ENCODE assay signal across 8 mouse cellular contexts in genomic region chr13:109212788-109213473, GRCm38 (mm10).
DNase-seq lines count a peak whose midpoint lies in the region; ATAC-seq and TF ChIP-seq lines count a peak whose summit lies in the region.

No protein-coding gene starts in this region.

- no peaks in the 10 kb centered on the region for H3K36me3 ChIP-seq in heart, postnatal 0 days (replicated peaks; ENCODE audit: control insufficient read depth, insufficient read depth, low read length)
- no peaks in the 10 kb centered on the region for H3K36me3 ChIP-seq in lung, postnatal 0 days (ENCODE audit: insufficient read depth, low read length)

- peak; percentile 78 for TF ChIP-seq CTCF in layer of hippocampus, adult 2 months (conservative IDR thresholded peaks at IDR 0.05)
- 0 out of 2 replicates have a peak, but pooled peaks have one; percentile 9 for TF ChIP-seq CTCF in brain, embryonic 14.5 days (IDR thresholded peaks at IDR 0.05; ENCODE audit: borderline replicate concordance, extremely low read depth, insufficient read depth, insufficient read length)
- TF ChIP-seq CTCF in heart, postnatal 0 days (IDR thresholded peaks at IDR 0.05; ENCODE audit: low read depth): peak; percentile 63
- peak; percentile 65 for TF ChIP-seq CTCF in lung, postnatal 0 days (IDR thresholded peaks at IDR 0.05)

- no peak for TF ChIP-seq POLR2A in brain, embryonic 14.5 days (IDR thresholded peaks at IDR 0.05; ENCODE audit: borderline replicate concordance, extremely low read depth, insufficient read depth, insufficient read length, poor library complexity, severe bottlenecking)

- H3K4me2 ChIP-seq in heart, postnatal 0 days (ENCODE audit: low read depth, low read length): peak overlapping the region; percentile 61
- H3K4me2 ChIP-seq in lung, postnatal 0 days (replicated peaks; ENCODE audit: low read depth, low read length): peak overlapping the region; percentile 56

- no peak overlapping the region for H3K9ac ChIP-seq in heart, postnatal 0 days (replicated peaks; ENCODE audit: low read depth, low read length)
- H3K9ac ChIP-seq in lung, postnatal 0 days (replicated peaks; ENCODE audit: low read depth): no peak overlapping the region

- H3K27ac ChIP-seq in layer of hippocampus, adult 2 months: no peak overlapping the region
- no peak overlapping the region for H3K27ac ChIP-seq in heart, postnatal 0 days (ENCODE audit: low read depth)
- no peak overlapping the region for H3K27ac ChIP-seq in lung, postnatal 0 days (ENCODE audit: low read length)

- peak in 1 of 2 experiments; percentile 44 for DNase-seq in layer of hippocampus, adult 2 months (ENCODE audit: low spot score in 2 of 2)
- no peak for DNase-seq in layer of hippocampus, postnatal 36 days
- peak; percentile 62 for DNase-seq in brain, embryonic 14.5 days (ENCODE audit: low read depth)
- peak; percentile 47 for DNase-seq in heart, postnatal 0 days (ENCODE audit: low spot score)
- DNase-seq in lung, postnatal 0 days (ENCODE audit: low spot score): peak; percentile 83
- DNase-seq in ovary, postnatal 36 days (ENCODE audit: low spot score): no peak
- DNase-seq in gastrocnemius, adult 18-20 months (ENCODE audit: low spot score): no peak
- no peak for DNase-seq in cerebellum, adult 9-11 months

- H3K27me3 ChIP-seq in heart, postnatal 0 days (ENCODE audit: control insufficient read depth, insufficient read depth, low read length): no peaks in the 10 kb centered on the region
- no peaks in the 10 kb centered on the region for H3K27me3 ChIP-seq in lung, postnatal 0 days (replicated peaks; ENCODE audit: insufficient read depth, low read length)

- no peaks in the 10 kb centered on the region for H3K4me1 ChIP-seq in heart, postnatal 0 days (ENCODE audit: control insufficient read depth, insufficient read depth)
- no peaks in the 10 kb centered on the region for H3K4me1 ChIP-seq in lung, postnatal 0 days (ENCODE audit: insufficient read depth, low read depth, low read length)

- no peak for ATAC-seq in heart, postnatal 0 days (ENCODE audit: insufficient read depth, low read depth)
- no peak for ATAC-seq in lung, postnatal 0 days

- TF ChIP-seq EP300 in heart, postnatal 0 days (IDR thresholded peaks at IDR 0.05; ENCODE audit: low read depth): no peak
- TF ChIP-seq EP300 in lung, postnatal 0 days (IDR thresholded peaks at IDR 0.05): no peak

- H3K4me3 ChIP-seq in layer of hippocampus, adult 2 months: peak overlapping the region; percentile 48
- H3K4me3 ChIP-seq in heart, postnatal 0 days (ENCODE audit: low read depth, low read length): peak overlapping the region; percentile 49
- H3K4me3 ChIP-seq in lung, postnatal 0 days (ENCODE audit: low read depth, low read length): peak overlapping the region; percentile 34

- WGBS in heart, postnatal 0 days: 21% methylated on average over 13 of the region's 13 CpGs
- 22% methylated on average over 12 of the region's 13 CpGs for WGBS in lung, postnatal 0 days

- H3K9me3 ChIP-seq in heart, postnatal 0 days (replicated peaks; ENCODE audit: control insufficient read depth, low read length): no peaks in the 10 kb centered on the region
- no peaks in the 10 kb centered on the region for H3K9me3 ChIP-seq in lung, postnatal 0 days (ENCODE audit: low read length)

Comparison
In these comparisons a context has a peak if more than half of its experiments do, and no peak if none do; other contexts are left out.
1. DNase-seq: peak in brain, embryonic 14.5 days (single experiment), heart, postnatal 0 days (single experiment) and lung, postnatal 0 days (single experiment); none in layer of hippocampus, postnatal 36 days (0 of 2), ovary, postnatal 36 days (single experiment), gastrocnemius, adult 18-20 months (single experiment) and cerebellum, adult 9-11 months (single experiment).
2. CTCF ChIP-seq: peak in every context shown above with its lines; median percentile 78 in layer of hippocampus, adult 2 months; 65 in lung, postnatal 0 days; 63 in heart, postnatal 0 days; 9 in brain, embryonic 14.5 days.
3. Peak in every context shown above with its lines, with median percentiles within 50 percentile points of each other: H3K4me3 ChIP-seq.